Comparison of ENCODE assay signal across 13 mouse cellular contexts in genomic region chr10:125693505-125693904, GRCm38 (mm10).
DNase-seq lines count a peak whose midpoint lies in the region; ATAC-seq and TF ChIP-seq lines count a peak whose summit lies in the region.
"Had no signal": no experiment of that assay in that cellular context is flagged by ENCODE, and none has a peak within 500 bp of the region (broad histone marks: within the 10 kb centered on the region; RNA-seq: fewer than 3 reads in every experiment).

No protein-coding gene starts in this region.

- H3K9me3 ChIP-seq in midbrain, embryonic 16.5 days (replicated peaks; ENCODE audit: control insufficient read depth, low read length, poor library complexity, severe bottlenecking): no peaks in the 10 kb centered on the region
- no peaks in the 10 kb centered on the region for H3K9me3 ChIP-seq in midbrain, embryonic 13.5 days
- H3K9me3 ChIP-seq: heart, embryonic 15.5 days; intestine, embryonic 15.5 days; liver, embryonic 12.5 days had no signal

- H3K27ac ChIP-seq in midbrain, embryonic 16.5 days (ENCODE audit: low read length): no peak overlapping the region
- no peak overlapping the region for H3K27ac ChIP-seq in midbrain, embryonic 13.5 days
- H3K27ac ChIP-seq in gastrocnemius, adult 2 months: no peak overlapping the region
- H3K27ac ChIP-seq: heart, embryonic 15.5 days; intestine, embryonic 15.5 days; liver, embryonic 12.5 days; stomach, postnatal 0 days had no signal

- intact Hi-C loops in gastrocnemius, adult 2 months (cut with DNase I): no loop called here

- WGBS in midbrain, embryonic 16.5 days: 44% methylated on average over 7 of the region's 7 CpGs
- WGBS in midbrain, embryonic 13.5 days: 53% methylated on average over 7 of the region's 7 CpGs

- TF ChIP-seq CTCF in gastrocnemius, adult 2 months (IDR thresholded peaks at IDR 0.05): no peak

- no peaks in the 10 kb centered on the region for H3K27me3 ChIP-seq in midbrain, embryonic 16.5 days (ENCODE audit: control insufficient read depth, insufficient read depth, low read depth, low read length)
- H3K27me3 ChIP-seq in midbrain, embryonic 13.5 days: no peaks in the 10 kb centered on the region
- H3K27me3 ChIP-seq: heart, embryonic 15.5 days; intestine, embryonic 15.5 days; liver, embryonic 12.5 days had no signal

- peak; percentile 8 for DNase-seq in embryo, embryonic 11 days
- DNase-seq in embryo, embryonic 10 days (ENCODE audit: low spot score): no peak
- peak; percentile 4 to 5 for DNase-seq in frontal cortex, postnatal 10 days (ENCODE audit: low spot score in 2 of 2)
- DNase-seq in right cerebral cortex, postnatal 25 days: peak; percentile 21
- DNase-seq in gastrocnemius, adult 2 months: no peak
- DNase-seq in yolk sac, embryonic 10.5 days (ENCODE audit: low spot score): no peak
- DNase-seq: lung, postnatal 36 days had no signal

- 0 out of 2 replicates have a peak overlapping the region, but pooled peaks have one; percentile 0 for H3K4me2 ChIP-seq in midbrain, embryonic 16.5 days (ENCODE audit: low read length)
- H3K4me2 ChIP-seq in midbrain, embryonic 13.5 days (replicated peaks): no peak overlapping the region
- H3K4me2 ChIP-seq: heart, embryonic 15.5 days; intestine, embryonic 15.5 days; liver, embryonic 12.5 days had no signal

- no peaks in the 10 kb centered on the region for H3K36me3 ChIP-seq in midbrain, embryonic 16.5 days (ENCODE audit: control insufficient read depth, insufficient read depth, low read length)
- H3K36me3 ChIP-seq in midbrain, embryonic 13.5 days: no peaks in the 10 kb centered on the region
- H3K36me3 ChIP-seq: heart, embryonic 15.5 days; intestine, embryonic 15.5 days; liver, embryonic 12.5 days had no signal

- no peak overlapping the region for H3K9ac ChIP-seq in midbrain, embryonic 16.5 days (ENCODE audit: low read depth, low read length)
- no peak overlapping the region for H3K9ac ChIP-seq in midbrain, embryonic 13.5 days (replicated peaks)
- H3K9ac ChIP-seq: heart, embryonic 15.5 days; intestine, embryonic 15.5 days; liver, embryonic 12.5 days had no signal

- ATAC-seq in midbrain, embryonic 16.5 days: no peak
- ATAC-seq in midbrain, embryonic 13.5 days: no peak
- ATAC-seq: intestine, embryonic 15.5 days; liver, embryonic 12.5 days had no signal

- H3K4me1 ChIP-seq in midbrain, embryonic 16.5 days (ENCODE audit: control insufficient read depth, insufficient read depth, low read length): no peaks in the 10 kb centered on the region
- 0 out of 2 replicates have a peak, but pooled peaks cover 6% of the 10 kb centered on the region for H3K4me1 ChIP-seq in midbrain, embryonic 13.5 days (replicated peaks)
- H3K4me1 ChIP-seq: heart, embryonic 15.5 days; intestine, embryonic 15.5 days; liver, embryonic 12.5 days had no signal

- H3K4me3 ChIP-seq in midbrain, embryonic 16.5 days (ENCODE audit: low read depth, low read length): no peak overlapping the region
- H3K4me3 ChIP-seq in midbrain, embryonic 13.5 days (replicated peaks): no peak overlapping the region
- H3K4me3 ChIP-seq in gastrocnemius, adult 2 months: no peak overlapping the region
- H3K4me3 ChIP-seq: heart, embryonic 15.5 days; intestine, embryonic 15.5 days; liver, embryonic 12.5 days had no signal

Comparison
In these comparisons a context has a peak if more than half of its experiments do, and no peak if none do; other contexts are left out.
1. DNase-seq: peak in embryo, embryonic 11 days (single experiment), frontal cortex, postnatal 10 days (2 of 2) and right cerebral cortex, postnatal 25 days (single experiment); none in embryo, embryonic 10 days (single experiment), gastrocnemius, adult 2 months (single experiment) and yolk sac, embryonic 10.5 days (single experiment).